Mouse (Mus musculus) MEL (cell line): ENCODE data around the gene Cnn3.

Experiments
- GATA1 ChIP-seq: IDR thresholded peaks from 2 replicates; pipeline ENCODE4 v1.6.1; 2011; ENCODE audit warnings: low read depth, low read length, improper control_type of control experiment
- MAFK ChIP-seq: IDR thresholded peaks from 2 replicates; pipeline ENCODE4 v1.6.1; 2011; ENCODE audit warnings: low read depth, mild to moderate bottlenecking, low read length, improper control_type of control experiment, borderline replicate concordance
- MYB ChIP-seq: IDR thresholded peaks from 2 replicates; pipeline ENCODE4 v1.6.1; 2011; ENCODE audit warnings: mild to moderate bottlenecking, low read depth, low read length, improper control_type of control experiment
- TBP ChIP-seq: IDR thresholded peaks from 2 replicates; pipeline ENCODE4 v1.8.0; 2011; ENCODE audit warnings: low read depth, low read length, improper control_type of control experiment
- USF1 ChIP-seq: IDR thresholded peaks from 2 replicates; pipeline ENCODE4 v1.6.1; 2014; ENCODE audit warnings: low read depth, mild to moderate bottlenecking, inconsistent platforms, low read length, improper control_type of control experiment, moderate library complexity
- ZKSCAN1 ChIP-seq: IDR thresholded peaks from 2 replicates; pipeline ENCODE4 v1.6.1; 2012; ENCODE audit warnings: low read depth, mild to moderate bottlenecking, inconsistent platforms, low read length, improper control_type of control experiment, moderate library complexity

DNA sequence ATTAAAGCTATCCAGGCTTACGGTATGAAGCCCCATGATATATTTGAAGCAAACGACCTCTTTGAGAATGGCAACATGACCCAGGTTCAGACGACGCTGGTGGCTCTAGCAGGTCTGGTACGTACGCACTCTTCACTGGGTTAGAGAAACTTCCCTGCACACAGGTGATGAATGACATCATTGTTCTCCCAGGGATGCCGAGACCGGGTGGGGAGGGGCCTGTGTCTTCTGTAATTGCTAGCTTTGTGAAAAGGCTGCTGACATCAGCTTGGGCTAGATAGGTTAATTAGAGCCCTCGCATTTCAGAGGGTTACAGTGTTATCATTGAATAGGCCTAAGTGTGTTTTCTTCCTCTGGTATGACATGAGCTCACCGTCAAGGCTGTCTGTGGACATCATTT lies 25.1 kb downstream of the Cnn3 start:
- no peak for TF ChIP-seq MYB
- TF ChIP-seq TBP, result no peak
- no peak for TF ChIP-seq USF1
- TF ChIP-seq ZKSCAN1, result no peak
- TF ChIP-seq MAFK, result no peak
- TF ChIP-seq GATA1, result no peak
